Mouse (Mus musculus): Measurements from ENCODE around the gene Mink1.

Mink1 gene

GRCm38 (mm10) chr11:70638714-70639278, 76.1 kb downstream of the Mink1 start, which contains the start of gene Gp1ba:
Gene Gp1ba (plus strand): TSS chr11:70639122.
- DNase-seq, result no peak

- no peak for DNase-seq
Measured at GRCm38 (mm10) chr11:70639976-70640375, 77.3 kb downstream of the Mink1 start.

GRCm38 (mm10) chr11:70641241-70641640, 78.6 kb downstream of the Mink1 start:
- DNase-seq, result no peak

GRCm38 (mm10) chr11:70643051-70643450, 80.4 kb downstream of the Mink1 start:
- DNase-seq, result no peak

- DNase-seq, result no peak
Measured at GRCm38 (mm10) chr11:70644564-70645103, 82.0 kb downstream of the Mink1 start.

- no peak for DNase-seq
Measured at GRCm38 (mm10) chr11:70645461-70646258, 83.0 kb downstream of the Mink1 start.

- DNase-seq, result peak; percentile 67
Measured at GRCm38 (mm10) chr11:70646259-70646555, 83.5 kb downstream of the Mink1 start.

GRCm38 (mm10) chr11:70646691-70647650, 84.3 kb downstream of the Mink1 start, which contains the start of the genes Rnf167 and Slc25a11:
Gene Rnf167 (plus strand): TSS chr11:70647235.
Gene Slc25a11 (minus strand): TSS chr11:70647479.
- DNase-seq, result peak; percentile 99

- peak; percentile 65 for DNase-seq
Measured at GRCm38 (mm10) chr11:70647716-70648420, 85.2 kb downstream of the Mink1 start.

- DNase-seq, result no peak
Measured at GRCm38 (mm10) chr11:70648512-70648911, 85.8 kb downstream of the Mink1 start.

GRCm38 (mm10) chr11:70649185-70649734, 86.6 kb downstream of the Mink1 start:
- DNase-seq, result no peak

GRCm38 (mm10) chr11:70650322-70651175, 87.9 kb downstream of the Mink1 start:
- no peak for DNase-seq

- no peak for DNase-seq
Measured at GRCm38 (mm10) chr11:70651391-70651790, 88.7 kb downstream of the Mink1 start.

GRCm38 (mm10) chr11:70652029-70652883, 89.6 kb downstream of the Mink1 start:
- no peak for DNase-seq

- DNase-seq, result no peak
Measured at GRCm38 (mm10) chr11:70652884-70653344, 90.2 kb downstream of the Mink1 start.

GRCm38 (mm10) chr11:70653345-70654197, 90.9 kb downstream of the Mink1 start:
- DNase-seq, result peak; percentile 85

GRCm38 (mm10) chr11:70654198-70654922, 91.7 kb downstream of the Mink1 start, which contains the start of gene Pfn1:
Gene Pfn1 (minus strand): TSS chr11:70654644.
- DNase-seq, result peak; percentile 92

All from kidney, postnatal 10 days (tissue).